Mouse (Mus musculus): ENCODE results near the gene Med22.
A peak's percentile ranks its signal among the peaks of the same experiment; 100 is the strongest.

Gene Med22

GRCm38 (mm10) chr2:26910124-26910993, at the start of gene Med22, which contains the start of gene Rpl7a:
Gene Med22 (minus strand): TSS chr2:26910677.
Gene Rpl7a (plus strand): TSS chr2:26910764.
- peak; percentile 100 for DNase-seq (ENCODE audit: low spot score)

- no peak for DNase-seq (ENCODE audit: low spot score)
Measured at GRCm38 (mm10) chr2:26957488-26957859, 47.0 kb upstream of the Med22 start.

DNA sequence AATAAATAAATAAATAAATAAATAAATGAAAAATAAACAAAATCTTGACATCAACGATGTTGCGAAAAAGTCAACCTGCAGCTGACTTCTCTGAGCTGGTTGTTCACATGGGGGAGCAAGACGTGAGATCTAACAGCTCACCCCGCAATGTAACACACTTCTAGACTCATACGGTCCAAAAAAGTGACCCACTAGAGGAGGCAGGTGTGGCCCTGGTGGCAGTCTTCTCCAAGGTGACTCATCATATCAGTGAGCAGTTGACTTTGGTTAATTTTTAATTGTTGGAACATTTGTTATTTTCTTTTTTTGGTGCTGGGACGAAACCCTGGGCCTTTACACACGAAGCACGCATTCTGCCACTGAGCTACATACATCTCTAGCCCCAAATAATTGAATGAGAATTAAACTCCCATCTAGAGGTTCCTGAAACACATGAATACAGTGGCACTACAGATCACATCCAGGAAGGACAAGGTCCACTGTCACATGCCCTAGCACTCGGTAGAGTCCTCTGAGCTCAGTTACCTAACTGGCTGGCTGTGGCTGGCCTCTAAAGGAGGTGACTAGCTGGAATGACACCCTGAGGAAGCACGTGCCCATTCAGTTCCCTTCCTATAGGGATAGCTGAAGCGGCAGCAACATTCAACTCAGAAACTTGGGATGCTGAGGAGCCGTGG, 46.5 kb upstream of the Med22 start:
- no peak for DNase-seq (ENCODE audit: low spot score)

DNA sequence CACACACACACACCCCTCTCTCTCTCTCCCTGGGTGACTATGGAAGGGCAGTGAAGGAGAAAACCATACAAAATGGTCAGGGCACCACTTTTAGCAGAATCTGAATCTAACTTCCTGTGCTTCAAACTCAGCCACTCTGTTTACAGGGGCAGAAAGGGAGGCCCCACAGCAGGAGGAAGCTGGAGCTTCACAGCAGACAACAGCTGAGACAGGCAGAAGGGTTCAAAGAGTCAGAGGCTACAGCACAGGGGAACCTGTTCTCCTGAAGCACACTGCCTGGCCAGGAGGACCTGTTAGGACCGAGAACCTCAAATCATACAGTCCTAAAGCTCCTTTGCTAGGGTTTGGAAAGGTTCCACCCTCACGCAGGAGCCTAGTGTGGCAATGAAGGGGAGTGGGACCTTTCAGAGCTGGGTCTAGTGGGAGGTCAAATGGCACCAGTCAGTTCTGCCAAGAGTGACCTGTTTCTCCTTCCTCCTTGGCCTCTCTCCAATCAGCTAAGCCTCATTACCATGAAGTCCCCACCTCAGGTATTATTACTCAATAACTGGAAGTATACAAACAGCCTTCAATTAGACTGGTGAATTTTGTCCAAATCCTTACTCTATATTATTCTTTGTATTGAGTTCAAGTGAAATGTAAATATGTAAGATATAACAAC, 44.4 kb upstream of the Med22 start:
- no peak for DNase-seq (ENCODE audit: low spot score)

- no peak for DNase-seq (ENCODE audit: low spot score)
Measured at GRCm38 (mm10) chr2:26952866-26953265, 42.4 kb upstream of the Med22 start.

- DNase-seq (ENCODE audit: low spot score), result no peak
Measured at GRCm38 (mm10) chr2:26952193-26952592, 41.7 kb upstream of the Med22 start.

GRCm38 (mm10) chr2:26951346-26951905, 40.9 kb upstream of the Med22 start:
- DNase-seq (ENCODE audit: low spot score), result no peak

GRCm38 (mm10) chr2:26950411-26950810, 39.9 kb upstream of the Med22 start:
- no peak for DNase-seq (ENCODE audit: low spot score)

DNA sequence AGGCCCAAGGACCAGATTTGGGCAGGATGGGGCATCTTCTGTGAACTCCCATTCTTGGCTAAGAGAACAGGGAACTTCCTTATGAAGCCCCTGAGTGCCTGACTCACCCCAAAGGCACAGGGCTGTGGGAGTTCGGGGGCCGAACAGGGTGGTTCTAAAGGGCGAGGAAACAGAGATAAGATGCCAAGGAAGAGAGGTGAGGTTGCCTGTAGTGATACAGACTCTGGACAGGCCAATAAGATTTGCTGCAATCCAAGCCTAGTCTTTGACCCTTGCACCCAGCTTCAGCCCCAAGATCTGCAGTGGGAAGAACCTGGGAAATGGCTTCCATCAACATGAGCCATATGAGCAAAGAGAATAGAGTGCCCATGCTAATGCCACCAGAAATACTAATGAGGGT, 32.8 kb upstream of the Med22 start:
- DNase-seq (ENCODE audit: low spot score), result no peak

DNA sequence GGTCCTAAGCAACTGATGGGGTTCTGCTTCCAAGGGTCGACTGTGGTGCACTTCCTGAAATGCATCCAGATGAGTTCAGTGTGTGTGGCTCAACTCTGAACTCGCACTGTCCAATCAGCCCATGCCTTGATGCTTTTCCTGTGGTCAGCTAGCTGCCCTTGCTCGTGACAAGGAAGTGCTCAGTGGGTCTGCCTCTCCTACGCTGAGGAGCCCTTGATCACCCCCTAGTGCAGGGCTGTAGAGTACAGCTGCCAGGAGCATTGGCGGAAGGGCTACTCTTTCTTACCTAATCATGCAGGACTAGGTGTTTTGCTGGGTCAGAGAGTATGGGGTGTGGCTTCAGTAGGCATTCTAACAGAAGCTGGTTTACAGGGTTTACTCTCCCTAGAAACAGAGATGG, 31.1 kb upstream of the Med22 start:
- DNase-seq (ENCODE audit: low spot score), result no peak

- no peak for DNase-seq (ENCODE audit: low spot score)
Measured at GRCm38 (mm10) chr2:26936425-26936824, 25.9 kb upstream of the Med22 start.

DNA sequence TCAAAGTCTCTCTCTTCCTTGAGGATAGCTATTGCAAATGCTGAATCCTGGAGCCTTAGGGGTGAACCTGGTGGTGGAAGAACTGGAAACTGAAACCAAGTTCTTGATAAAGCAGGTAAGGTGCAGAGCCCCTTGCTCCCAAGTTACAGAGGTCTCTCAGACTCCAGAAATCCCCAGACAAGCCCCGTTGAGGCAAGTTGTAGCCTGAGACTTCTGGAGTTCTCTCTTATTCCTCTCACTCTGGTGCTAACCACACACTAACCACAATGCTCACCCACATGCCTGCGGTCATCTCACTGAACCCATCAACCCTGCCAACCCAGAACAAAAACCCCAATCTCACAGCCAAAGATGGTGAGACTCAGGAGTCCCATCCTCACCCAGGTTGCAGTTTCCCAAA, 24.8 kb upstream of the Med22 start:
- no peak for DNase-seq (ENCODE audit: low spot score)

- peak; percentile 89 for DNase-seq (ENCODE audit: low spot score)
Measured at GRCm38 (mm10) chr2:26933304-26934055, 23.0 kb upstream of the Med22 start, which contains the start of the genes Surf4 and Stkld1. Gene Surf4 (minus strand): TSS chr2:26933928. Gene Stkld1 (plus strand): TSS chr2:26934047.

- DNase-seq (ENCODE audit: low spot score), result no peak
Measured at GRCm38 (mm10) chr2:26932473-26933303, 22.2 kb upstream of the Med22 start.

DNA sequence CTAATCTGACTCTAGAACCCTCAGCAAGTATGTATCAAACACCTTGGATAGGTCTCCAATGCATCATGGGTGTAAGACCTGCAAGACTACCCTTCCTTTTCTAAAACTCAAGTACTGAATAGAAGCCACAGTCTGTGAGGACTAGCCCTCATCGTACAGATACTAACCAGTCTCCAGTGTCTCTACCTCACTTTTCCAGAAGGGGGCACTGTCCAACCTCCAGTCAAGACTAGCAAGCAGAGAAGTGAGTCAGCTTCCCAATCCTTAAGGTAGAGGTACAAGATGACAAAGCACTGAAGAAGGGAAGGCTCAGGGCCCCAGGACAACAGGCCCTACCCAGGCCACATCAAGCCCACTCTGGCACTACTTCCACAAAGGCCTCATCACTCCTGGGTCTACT, 19.9 kb upstream of the Med22 start:
- peak; percentile 50 for DNase-seq (ENCODE audit: low spot score)

GRCm38 (mm10) chr2:26927745-26928476, 17.4 kb upstream of the Med22 start:
- DNase-seq (ENCODE audit: low spot score), result no peak

GRCm38 (mm10) chr2:26921784-26922183, 11.3 kb upstream of the Med22 start:
- DNase-seq (ENCODE audit: low spot score), result no peak

- no peak for DNase-seq (ENCODE audit: low spot score)
Measured at GRCm38 (mm10) chr2:26920190-26920855, 9.8 kb upstream of the Med22 start.

- no peak for DNase-seq (ENCODE audit: low spot score)
Measured at GRCm38 (mm10) chr2:26919684-26920083, 9.2 kb upstream of the Med22 start.
